In the genomic region with DNA sequence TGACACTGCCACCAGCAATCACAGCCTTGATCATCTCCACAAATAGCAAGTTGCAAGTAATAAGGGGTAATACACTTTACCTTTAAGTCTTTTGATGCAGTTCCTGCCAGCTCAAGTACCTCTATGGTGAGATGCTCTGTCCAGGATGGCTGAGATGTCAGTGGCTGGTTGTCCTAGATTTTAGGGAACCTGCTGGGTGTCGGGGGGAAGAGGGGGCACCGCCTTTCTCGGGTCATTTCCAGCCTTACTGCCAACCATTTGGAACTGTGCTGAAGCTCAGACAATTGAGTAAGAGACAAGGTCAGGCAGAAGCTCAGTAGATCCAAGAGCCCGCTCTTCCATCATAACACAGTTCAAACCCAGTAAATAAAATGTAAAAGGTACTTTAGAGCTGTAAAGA, we compare ENCODE assay signal across 24 mouse cellular contexts. TPM values are rescaled to one million over a fixed set of nuclear protein-coding genes. Genes with fewer than 3 reads are reported as not detected.
DNase-seq lines count a peak whose midpoint lies in the region; ATAC-seq lines count a peak whose summit lies in the region.
"Had no signal": no experiment of that assay in that cellular context is flagged by ENCODE, and none has a peak within 500 bp of the region (broad histone marks: within the 10 kb centered on the region; RNA-seq: fewer than 3 reads in every experiment).

No protein-coding gene starts in this region.

- H3K4me1 ChIP-seq in hindbrain, embryonic 13.5 days (replicated peaks), result peaks cover 7% of the 10 kb centered on the region
- H3K4me1 ChIP-seq in hindbrain, embryonic 14.5 days (replicated peaks; ENCODE audit: control insufficient read depth, insufficient read depth, low read length), result 0 out of 2 replicates have a peak, but pooled peaks cover 6% of the 10 kb centered on the region

- no peaks in the 10 kb centered on the region for H3K36me3 ChIP-seq in hindbrain, embryonic 13.5 days
- no peaks in the 10 kb centered on the region for H3K36me3 ChIP-seq in hindbrain, embryonic 14.5 days (replicated peaks; ENCODE audit: control insufficient read depth, insufficient read depth)
- H3K36me3 ChIP-seq: embryonic facial prominence, embryonic 15.5 days; hindbrain, embryonic 12.5 days had no signal

- H3K9ac ChIP-seq in hindbrain, embryonic 13.5 days, result no peak overlapping the region
- H3K9ac ChIP-seq in hindbrain, embryonic 14.5 days, result no peak overlapping the region
- H3K9ac ChIP-seq: embryonic facial prominence, embryonic 12.5 days; embryonic facial prominence, embryonic 15.5 days; forebrain, postnatal 0 days; hindbrain, embryonic 12.5 days had no signal

- H3K27ac ChIP-seq in hindbrain, embryonic 13.5 days, result 0 out of 2 replicates have a peak overlapping the region, but pooled peaks have one; percentile 23
- no peak overlapping the region for H3K27ac ChIP-seq in hindbrain, embryonic 14.5 days
- H3K27ac ChIP-seq: embryonic facial prominence, embryonic 12.5 days; embryonic facial prominence, embryonic 15.5 days; gastrocnemius, adult 2 months; hindbrain, embryonic 12.5 days; hindbrain, postnatal 0 days had no signal

- DNase-seq in cerebellum, adult 11 months, result peak; percentile 29
- DNase-seq in cerebellum, adult 8-10 months, result no peak
- no peak for DNase-seq in hindbrain, embryonic 14.5 days (ENCODE audit: low spot score)
- DNase-seq in cerebellum, adult 9-11 months, result peak; percentile 58
- DNase-seq in retina, postnatal 1 day, result no peak
- DNase-seq: adrenal gland, postnatal 10 days; adrenal gland, postnatal 36 days; forebrain, postnatal 0 days; gastrocnemius, adult 2 months; gastrocnemius, postnatal 14 days; kidney, adult 18-20 months had no signal

- no peak for ATAC-seq in hindbrain, embryonic 13.5 days (ENCODE audit: low FRiP score)
- no peak for ATAC-seq in hindbrain, embryonic 14.5 days (ENCODE audit: low FRiP score)
- ATAC-seq: activated CD4-positive, CD25-positive, alpha-beta regulatory T cell, adult 4 months; forebrain, embryonic 14.5 days; forebrain, postnatal 0 days; hindbrain, postnatal 0 days; inflammation-experienced regulatory T-cells, adult 6 months; intestine, embryonic 16.5 days had no signal

- 93% methylated on average over 4 of the region's 4 CpGs for WGBS in hindbrain, embryonic 13.5 days
- 87% methylated on average over 4 of the region's 4 CpGs for WGBS in hindbrain, embryonic 14.5 days

- no peaks in the 10 kb centered on the region for H3K9me3 ChIP-seq in hindbrain, embryonic 13.5 days
- H3K9me3 ChIP-seq in hindbrain, embryonic 14.5 days (ENCODE audit: control insufficient read depth, low read length), result no peaks in the 10 kb centered on the region
- H3K9me3 ChIP-seq: embryonic facial prominence, embryonic 12.5 days; embryonic facial prominence, embryonic 15.5 days; hindbrain, embryonic 12.5 days had no signal

- no peak overlapping the region for H3K4me2 ChIP-seq in hindbrain, embryonic 13.5 days
- no peak overlapping the region for H3K4me2 ChIP-seq in hindbrain, embryonic 14.5 days (replicated peaks)
- H3K4me2 ChIP-seq: embryonic facial prominence, embryonic 12.5 days; embryonic facial prominence, embryonic 15.5 days; heart, embryonic 11.5 days; hindbrain, embryonic 12.5 days had no signal

- no peak overlapping the region for H3K4me3 ChIP-seq in hindbrain, embryonic 13.5 days
- no peak overlapping the region for H3K4me3 ChIP-seq in hindbrain, embryonic 14.5 days (replicated peaks; ENCODE audit: low read length)
- H3K4me3 ChIP-seq: embryonic facial prominence, embryonic 12.5 days; embryonic facial prominence, embryonic 15.5 days; gastrocnemius, adult 2 months; hindbrain, embryonic 12.5 days had no signal

- H3K27me3 ChIP-seq in hindbrain, embryonic 13.5 days, result no peaks in the 10 kb centered on the region
- H3K27me3 ChIP-seq in hindbrain, embryonic 14.5 days (ENCODE audit: control insufficient read depth, insufficient read depth, low read length), result no peaks in the 10 kb centered on the region
- H3K27me3 ChIP-seq: embryonic facial prominence, embryonic 12.5 days; embryonic facial prominence, embryonic 15.5 days; hindbrain, embryonic 12.5 days had no signal

RNA-seq across cellular contexts. Expression of gene 1700003F12Rik, which starts 51.9 kb away (rescaled TPM):
- polyA plus RNA-seq in hindbrain, embryonic 13.5 days (2015; fragmentation: Nextera tagmentation; extraction: Ambion mirVana), result 1.5 and 1.7 TPM in 2 replicates
- polyA plus RNA-seq in hindbrain, embryonic 14.5 days (2014; fragmentation: Nextera tagmentation; extraction: Ambion mirVana), result 1.5 and 1.6 TPM in 2 replicates
- polyA plus RNA-seq: activated CD4-positive, CD25-positive, alpha-beta regulatory T cell, adult 4 months; inflammation-experienced regulatory T-cells, adult 6 months had no signal

RNA-seq across cellular contexts. Expression of gene Actl10, which starts 56.6 kb away (rescaled TPM):
- polyA plus RNA-seq in hindbrain, embryonic 13.5 days (2015; fragmentation: Nextera tagmentation; extraction: Ambion mirVana), result 0.43 and 0.55 TPM in 2 replicates
- 0.12 and 0.22 TPM in 2 replicates for polyA plus RNA-seq in hindbrain, embryonic 14.5 days (2014; fragmentation: Nextera tagmentation; extraction: Ambion mirVana)
- polyA plus RNA-seq: activated CD4-positive, CD25-positive, alpha-beta regulatory T cell, adult 4 months; frontal cortex, adult 2 months; heart, embryonic 11.5 days; heart, embryonic 14.5 days; heart, postnatal 0 days; hindbrain, postnatal 0 days; inflammation-experienced regulatory T-cells, adult 6 months; intestine, embryonic 16.5 days had no signal

RNA-seq across cellular contexts. Expression of gene Cbfa2t2, which starts 58.7 kb away (rescaled TPM):
- 56.1 and 58.7 TPM in 2 replicates for polyA plus RNA-seq in hindbrain, embryonic 13.5 days (2015; fragmentation: Nextera tagmentation; extraction: Ambion mirVana)
- 44.6 and 48.0 TPM in 2 replicates for polyA plus RNA-seq in hindbrain, embryonic 14.5 days (2014; fragmentation: Nextera tagmentation; extraction: Ambion mirVana)

Comparison
In these comparisons a context has a peak if more than half of its experiments do, and no peak if none do; other contexts are left out.
1. DNase-seq: peak in cerebellum, adult 11 months (single experiment) and cerebellum, adult 9-11 months (single experiment); none in cerebellum, adult 8-10 months (single experiment), hindbrain, embryonic 14.5 days (single experiment) and retina, postnatal 1 day (single experiment).